Mouse (Mus musculus) bone marrow, adult 2 months (tissue): Measurements from ENCODE around the gene Col5a1.

ENCODE experiments used
- CTCF ChIP-seq: fragments of 200-500 bp; IDR thresholded peaks from 2 replicates; pipeline ENCODE4 v1.5.1; 2011; ENCODE audit warnings: low read length, control low read depth; ENCODE audit not compliant: control insufficient read depth, insufficient read depth
- POLR2A ChIP-seq: fragments of 200-500 bp; IDR thresholded peaks from 2 replicates; pipeline ENCODE4 v1.6.1; 2011; ENCODE audit warnings: low read depth, mild to moderate bottlenecking, control low read depth, low read length, borderline replicate concordance; ENCODE audit not compliant: control insufficient read depth

DNA sequence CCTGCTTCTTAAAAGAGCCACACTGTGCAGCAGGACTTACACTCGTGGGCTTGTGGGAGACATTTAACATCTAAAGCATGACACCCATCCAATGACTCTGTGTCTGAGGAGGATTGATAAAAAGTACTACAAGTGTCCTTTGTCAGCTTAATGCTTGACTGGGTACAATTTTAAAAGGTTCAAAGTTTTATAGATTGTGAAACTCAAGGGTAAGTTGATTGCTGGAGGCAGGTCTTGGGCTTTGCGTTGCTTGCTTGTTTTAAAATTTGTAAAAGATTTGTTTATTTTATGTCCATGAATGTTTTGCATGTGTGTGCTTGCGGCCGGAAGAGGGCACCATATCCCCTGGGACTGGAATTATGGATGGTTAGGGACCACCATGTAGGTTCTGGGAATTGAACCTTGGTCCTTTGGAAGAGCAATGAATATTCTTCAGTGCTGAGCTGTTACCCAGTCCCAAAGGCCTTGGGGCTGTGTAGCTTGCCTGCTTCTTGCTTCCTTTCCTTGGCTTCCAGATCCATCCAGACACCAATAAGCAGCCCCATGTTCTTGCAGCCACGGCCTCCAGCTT, 178.9 kb downstream of the Col5a1 start:
- TF ChIP-seq CTCF (no peak), POLR2A (no peak)
